Mouse (Mus musculus) olfactory bulb, adult 2 months (tissue): ENCODE measurements around the gene Stn1. TPM values are rescaled to one million over a fixed set of nuclear protein-coding genes. Genes with fewer than 3 reads are reported as not detected.
A peak's percentile ranks its signal among the peaks of the same experiment; 100 is the strongest.

ENCODE experiments used
- H3K27ac ChIP-seq: fragments of 200-500 bp; 2 replicates; pipeline ENCODE4 v1.5.1; 2012; ENCODE audit warnings: low read depth, low read length; ENCODE audit not compliant: insufficient read depth
- H3K4me1 ChIP-seq: fragments of 200-500 bp; 2 replicates; pipeline ENCODE4 v1.6.1; 2012; ENCODE audit warnings: low read length; ENCODE audit not compliant: control insufficient read depth, insufficient read depth
- H3K4me3 ChIP-seq: fragments of 200-500 bp; 2 replicates; pipeline ENCODE4 v1.5.1; 2012; ENCODE audit warnings: mild to moderate bottlenecking, low read depth, low read length, moderate library complexity; ENCODE audit not compliant: insufficient read depth
- CTCF ChIP-seq: fragments of 200-500 bp; IDR thresholded peaks from 2 replicates; pipeline ENCODE4 v1.5.1; 2012; ENCODE audit warnings: low read depth, mild to moderate bottlenecking, low read length, moderate library complexity; ENCODE audit not compliant: insufficient read depth
- POLR2A ChIP-seq: fragments of 200-500 bp; IDR thresholded peaks from 2 replicates; pipeline ENCODE4 v1.6.1; 2012; ENCODE audit warnings: mild to moderate bottlenecking, low read depth, low read length, moderate library complexity; ENCODE audit not compliant: insufficient read depth
- WGBS: fragments of 180-500 bp; shearing (Covaris S2); methylation state at CpG from one replicate; pipeline ENCODE4 v1.1.7; 2018; 5-methylcytosine and 5-hydroxymethylcytosine counted together
- polyA plus RNA-seq: library from polyadenylated mRNA; stranded (reverse); fragments of >200 nt; gene quantifications from 2 replicates; pipeline ENCODE4 v1.2.4, GENCODE M21; 2012; ENCODE audit warnings: low replicate concordance; ENCODE audit not compliant: missing spikeins, insufficient read depth, insufficient read length

The Stn1 gene
- polyA plus RNA-seq, 1 experiment: not detected

GRCm38 (mm10) chr19:47473453-47473852 lies 63.9 kb downstream of the Stn1 start:
- Histone ChIP-seq H3K4me3 (no peak overlapping the region), H3K4me1 (peaks cover 3% of the 10 kb centered on the region), H3K27ac (no peak overlapping the region)
- TF ChIP-seq POLR2A: no peak
- no peak for TF ChIP-seq CTCF
- WGBS: 74% methylated on average over 3 of the region's 3 CpGs

- WGBS: 27% methylated on average over 15 of the region's 15 CpGs
- Histone ChIP-seq H3K4me1 (peaks cover 3% of the 10 kb centered on the region), H3K27ac (no peak overlapping the region), H3K4me3 (no peak overlapping the region)
- TF ChIP-seq POLR2A: no peak
- TF ChIP-seq CTCF: peak; percentile 19; the same call in 1 of the 2 replicates
Observed at GRCm38 (mm10) chr19:47472881-47473400, 64.4 kb downstream of the Stn1 start.

GRCm38 (mm10) chr19:47471808-47472207 lies 65.5 kb downstream of the Stn1 start:
- WGBS: 79% methylated on average over 4 of the region's 4 CpGs
- no peak for TF ChIP-seq CTCF
- no peak overlapping the region for H3K4me3 ChIP-seq
- peaks cover 3% of the 10 kb centered on the region for H3K4me1 ChIP-seq
- no peak overlapping the region for H3K27ac ChIP-seq

- Histone ChIP-seq H3K4me1 (peaks cover 9% of the 10 kb centered on the region), H3K4me3 (no peak overlapping the region), H3K27ac (no peak overlapping the region)
- no peak for TF ChIP-seq CTCF
- no peak for TF ChIP-seq POLR2A
- WGBS: 72% methylated on average over 3 of the region's 3 CpGs
Observed at GRCm38 (mm10) chr19:47468750-47469149, 68.6 kb downstream of the Stn1 start.

- TF ChIP-seq CTCF: no peak
- no peak for TF ChIP-seq POLR2A
- Histone ChIP-seq H3K27ac (no peak overlapping the region), H3K4me3 (no peak overlapping the region), H3K4me1 (peaks cover 15% of the 10 kb centered on the region)
- 88% methylated on average over 8 of the region's 8 CpGs for WGBS
Observed at GRCm38 (mm10) chr19:47466775-47467174, 70.5 kb downstream of the Stn1 start.

- WGBS: 84% methylated on average over 9 of the region's 9 CpGs
- Histone ChIP-seq H3K4me1 (peaks cover 16% of the 10 kb centered on the region), H3K27ac (no peak overlapping the region), H3K4me3 (no peak overlapping the region)
- TF ChIP-seq CTCF (no peak), POLR2A (no peak)
Observed at GRCm38 (mm10) chr19:47465467-47465866, 71.8 kb downstream of the Stn1 start.

- Histone ChIP-seq H3K4me1 (peaks cover 18% of the 10 kb centered on the region), H3K27ac (no peak within 1 kb of the TSS), H3K4me3 (peak within 1 kb of the TSS; percentile 51)
- TF ChIP-seq POLR2A (no peak), CTCF (no peak)
- 2% methylated on average over 68 of the region's 70 CpGs for WGBS
Observed at GRCm38 (mm10) chr19:47464304-47465241, 72.7 kb downstream of the Stn1 start, which contains the start of gene Sh3pxd2a. Gene Sh3pxd2a, minus strand, starts transcription at chr19:47464401.

GRCm38 (mm10) chr19:47463636-47464303 lies 73.5 kb downstream of the Stn1 start:
- H3K4me1 ChIP-seq: peaks cover 18% of the 10 kb centered on the region
- WGBS: under 1% methylated on average over 46 of the region's 46 CpGs
- H3K27ac ChIP-seq: no peak overlapping the region
- H3K4me3 ChIP-seq: peak overlapping the region; percentile 51
- peak; percentile 49; the same call in 1 of the 2 replicates for TF ChIP-seq CTCF
- no peak for TF ChIP-seq POLR2A

GRCm38 (mm10) chr19:47463206-47463605 lies 74.1 kb downstream of the Stn1 start:
- Histone ChIP-seq H3K27ac (no peak overlapping the region), H3K4me3 (peak overlapping the region; percentile 51), H3K4me1 (peaks cover 18% of the 10 kb centered on the region)
- TF ChIP-seq CTCF (no peak), POLR2A (no peak)
- WGBS: under 1% methylated on average over 13 of the region's 13 CpGs
